Mouse (Mus musculus) Muller cell, postnatal 12 days (primary cell): ENCODE measurements around the gene Tekt3.
A peak's percentile ranks its signal among the peaks of the same experiment; 100 is the strongest.

Experiments
- DNase-seq: peaks from one replicate; pipeline ENCODE4 v3.0.0-alpha.2; 2015; ENCODE audit errors: inconsistent ontology term

Tekt3 gene

DNA sequence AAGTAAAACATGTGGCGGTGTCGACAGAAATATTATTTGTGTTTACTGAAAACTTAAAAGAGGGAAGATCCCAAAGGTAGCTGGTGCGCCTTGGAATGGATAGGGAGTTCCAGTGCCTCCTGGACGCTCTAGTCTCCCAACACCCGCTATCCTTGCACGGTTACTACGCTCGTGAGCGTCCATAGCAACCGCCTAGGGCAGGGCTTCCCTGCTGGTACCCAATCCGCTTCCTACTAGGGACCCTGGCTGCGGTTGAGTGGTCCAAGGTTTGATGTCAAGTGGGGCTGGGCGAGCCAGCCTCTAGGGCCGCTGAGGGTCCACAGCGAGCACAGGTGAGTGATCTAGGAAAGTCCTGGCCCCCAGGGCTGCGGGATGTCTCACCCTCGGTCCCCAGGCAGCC, at the start of gene Tekt3:
Gene Tekt3, plus strand, starts transcription at position 209 of the 400 bp plus-strand sequence.
- no peak for DNase-seq

DNA sequence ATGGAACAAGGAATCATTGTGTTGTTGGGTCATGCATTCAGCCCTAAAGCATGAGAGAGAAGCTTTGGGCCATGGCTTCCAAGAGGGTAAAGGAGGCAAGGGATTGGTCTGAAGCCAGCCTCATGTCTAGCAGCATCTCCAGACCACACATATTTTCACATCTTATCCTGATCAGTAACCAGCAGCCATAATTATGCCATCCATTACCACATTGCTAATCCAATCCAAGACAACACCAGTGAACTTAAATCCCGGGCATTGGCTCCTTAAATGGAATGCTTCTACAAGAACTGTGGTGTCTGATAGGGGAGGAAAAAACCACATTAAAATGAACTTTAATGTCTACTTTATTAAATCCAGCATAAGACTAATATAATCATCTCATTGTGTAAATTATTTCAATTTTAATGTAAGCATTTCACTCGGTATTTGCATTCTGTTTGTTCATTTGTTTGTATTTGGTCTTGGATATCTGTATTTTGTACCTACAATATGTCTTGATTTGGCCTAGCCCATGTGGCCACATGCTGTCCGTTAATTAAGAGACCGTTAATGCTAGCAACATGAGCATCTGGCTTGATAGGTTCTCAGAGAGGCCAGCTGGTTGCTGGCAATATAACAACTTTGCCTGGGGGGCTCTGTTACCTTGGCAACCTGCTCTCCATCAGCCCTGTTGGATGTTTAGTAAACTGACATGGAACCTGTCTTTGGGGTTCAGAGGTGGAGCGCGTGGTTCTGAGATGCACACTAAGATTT, 43.9 kb upstream of the Tekt3 start:
- DNase-seq = no peak

DNA sequence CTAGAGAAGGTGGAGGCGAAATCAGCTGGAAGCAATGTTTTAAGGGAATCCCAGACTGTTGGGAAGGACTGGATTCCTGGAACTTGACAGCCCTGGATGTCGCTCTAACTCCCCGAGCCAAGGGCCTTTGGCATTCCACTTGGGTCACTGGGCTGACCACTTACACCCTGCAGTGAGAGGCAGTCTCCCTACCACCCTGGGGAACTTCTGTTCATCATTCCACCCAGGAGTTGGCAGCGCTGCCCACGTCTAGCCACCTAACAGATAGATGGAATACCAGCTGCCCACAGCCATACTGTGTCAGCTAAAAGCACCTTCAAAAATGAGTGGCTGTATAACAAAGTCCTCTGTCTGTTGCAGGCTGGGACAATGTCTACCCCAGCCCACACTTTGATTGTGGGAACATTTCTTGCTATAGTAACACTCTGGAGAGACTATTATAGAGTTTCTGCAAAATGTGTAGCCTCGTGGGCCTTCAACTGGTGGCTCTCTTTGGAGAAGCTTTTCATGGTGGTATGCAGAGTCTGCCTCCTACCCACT, 43.3 kb upstream of the Tekt3 start:
- DNase-seq = peak; percentile 95

DNA sequence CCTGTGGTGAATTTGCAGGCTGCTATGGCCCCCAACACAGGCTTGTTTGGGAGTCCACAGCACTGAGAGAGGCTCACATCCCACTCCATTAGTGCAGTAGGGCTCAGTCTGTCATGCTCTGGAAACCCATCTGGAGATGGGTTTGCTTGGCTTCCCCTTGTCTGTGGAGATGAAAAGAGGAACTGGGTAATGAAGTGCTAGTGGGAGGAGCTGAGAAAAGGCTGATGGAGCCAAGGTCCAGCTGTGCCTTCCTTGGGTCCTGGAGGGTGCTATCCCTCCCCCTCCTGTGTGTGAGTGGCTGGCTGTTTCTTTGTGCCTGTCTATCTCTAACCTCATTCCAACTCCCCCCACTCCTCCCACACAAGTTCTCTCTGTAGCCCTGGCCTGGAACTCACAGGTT, 40.8 kb upstream of the Tekt3 start:
- no peak for DNase-seq

DNA sequence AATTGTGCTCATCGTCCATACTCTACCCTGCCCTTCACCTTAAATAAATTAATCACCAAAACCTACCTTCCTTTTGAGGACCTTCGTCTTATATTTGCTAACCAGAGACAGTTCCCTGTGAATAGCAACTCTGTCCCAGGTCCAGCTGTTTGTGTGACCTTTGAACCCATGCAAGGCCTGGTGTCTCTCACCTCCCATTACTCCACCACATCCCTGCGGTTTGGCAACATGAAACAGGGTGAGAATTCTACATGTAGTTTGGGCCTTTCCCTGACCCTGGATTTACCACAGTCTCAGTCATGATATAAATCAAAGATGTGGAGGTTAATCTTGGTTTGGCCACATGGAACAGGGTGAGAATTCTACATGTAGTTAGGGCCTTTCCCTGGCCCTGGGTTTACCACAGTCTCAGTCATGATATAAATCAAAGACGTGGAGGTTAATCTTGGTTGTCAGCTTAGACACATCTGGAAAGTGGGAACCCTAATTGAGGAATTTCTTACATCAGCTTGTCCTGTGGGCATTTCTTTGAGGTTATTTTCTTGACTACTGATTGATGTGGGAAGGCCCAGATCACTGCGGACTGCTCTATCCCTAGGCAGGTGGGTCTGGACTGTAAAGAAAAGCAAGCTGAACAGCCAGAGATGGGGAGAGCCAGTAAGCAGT, 40.2 kb upstream of the Tekt3 start:
- no peak for DNase-seq

DNA sequence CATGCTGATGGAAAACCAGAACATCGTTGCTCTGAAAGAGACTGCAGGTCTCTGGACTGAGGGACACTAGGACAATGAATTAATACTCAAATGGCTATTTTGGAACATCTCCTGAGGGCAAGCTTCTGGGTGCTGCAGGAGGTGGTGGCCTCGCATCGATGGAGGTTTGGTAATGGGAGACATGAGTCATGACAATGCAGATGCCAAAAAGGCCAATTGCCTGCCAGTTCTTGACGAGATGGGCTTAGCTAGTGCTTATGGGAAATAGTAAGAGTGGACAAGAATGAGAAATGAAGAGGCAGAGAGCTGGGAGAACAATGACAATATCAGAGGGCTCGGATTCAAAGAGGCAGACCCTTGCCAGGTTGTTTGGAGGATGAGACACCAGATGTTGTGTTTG, 38.0 kb upstream of the Tekt3 start:
- DNase-seq = peak; percentile 77

DNA sequence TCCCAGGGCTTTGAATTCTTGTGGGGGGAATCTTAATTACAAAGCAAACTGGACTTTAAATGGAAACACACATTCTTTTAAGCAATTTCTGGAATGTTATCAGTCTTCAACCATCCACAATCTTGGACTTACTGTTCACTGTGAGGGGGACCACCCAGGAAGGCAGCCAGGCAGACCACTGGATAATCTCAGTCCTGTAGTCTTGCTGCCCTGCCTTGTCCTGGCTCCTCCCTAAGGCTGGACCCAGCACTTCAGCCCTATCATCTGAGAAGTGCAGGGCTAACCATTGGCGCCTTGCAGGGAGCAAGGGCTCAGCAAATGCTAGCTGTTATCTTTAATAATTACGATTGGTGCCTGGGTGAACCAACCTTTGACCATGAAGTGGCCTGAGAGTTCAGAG, 37.3 kb upstream of the Tekt3 start:
- DNase-seq = peak; percentile 46

DNA sequence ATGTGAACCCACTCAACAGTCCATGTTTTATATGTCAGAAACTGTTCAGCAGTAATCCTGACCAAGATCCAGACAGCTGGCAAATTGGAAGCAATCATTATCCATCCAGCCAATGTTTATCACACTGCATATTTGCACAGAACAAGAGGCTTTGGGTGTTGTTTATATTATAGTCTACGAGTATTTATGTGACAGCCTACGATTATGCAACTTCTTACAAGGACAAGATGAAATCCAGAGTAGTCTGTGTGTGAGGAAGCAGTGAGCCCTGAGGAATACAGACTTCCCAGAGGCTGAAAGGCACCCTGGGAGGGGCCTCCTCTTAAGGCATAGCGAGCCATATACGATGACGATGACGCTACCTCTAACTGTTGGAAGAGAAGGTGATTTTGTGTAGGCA, 36.0 kb upstream of the Tekt3 start:
- no peak for DNase-seq

DNA sequence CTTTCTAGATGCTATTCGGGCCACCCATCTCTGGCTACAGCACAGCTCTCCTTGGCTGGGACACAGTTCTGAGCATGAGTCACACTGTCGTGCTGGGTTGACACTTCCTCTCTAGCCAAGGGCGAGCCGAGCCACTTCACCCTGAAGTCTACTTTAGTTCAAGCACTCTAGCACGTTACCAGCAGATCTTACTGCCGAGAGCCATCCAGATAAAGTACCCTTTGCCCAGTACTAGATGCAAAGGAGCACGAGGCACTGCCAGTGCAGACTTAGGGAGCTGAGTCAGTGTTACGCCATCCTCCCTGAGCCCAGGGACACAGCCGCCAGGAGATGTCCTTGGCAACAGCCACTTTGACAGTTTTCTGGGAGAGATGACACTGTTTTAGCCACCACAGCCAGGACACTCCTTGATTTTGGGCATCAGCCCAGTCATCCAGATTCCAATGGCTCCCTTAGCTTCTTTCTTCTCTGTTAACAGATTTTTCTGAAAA, 34.8 kb upstream of the Tekt3 start:
- peak; percentile 86 for DNase-seq

DNA sequence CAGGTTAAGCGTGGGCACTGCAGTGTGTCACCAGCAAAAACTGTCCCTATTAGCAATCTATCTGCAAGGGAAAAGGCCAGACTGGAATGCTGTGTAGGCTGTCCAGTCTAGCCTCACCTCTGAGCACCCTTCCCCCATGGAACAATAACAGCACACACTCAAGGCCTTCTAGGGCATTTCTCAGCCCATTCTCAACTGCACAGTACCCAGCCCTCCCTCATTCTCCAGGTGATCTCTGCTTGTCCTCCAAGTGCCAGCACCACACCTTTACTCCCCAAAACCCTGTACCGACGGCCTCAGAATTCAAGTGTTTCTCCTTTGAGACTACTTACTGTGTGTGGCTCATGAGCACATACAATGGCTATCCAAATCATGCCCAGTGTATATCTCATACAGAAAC, 33.3 kb upstream of the Tekt3 start:
- no peak for DNase-seq

DNA sequence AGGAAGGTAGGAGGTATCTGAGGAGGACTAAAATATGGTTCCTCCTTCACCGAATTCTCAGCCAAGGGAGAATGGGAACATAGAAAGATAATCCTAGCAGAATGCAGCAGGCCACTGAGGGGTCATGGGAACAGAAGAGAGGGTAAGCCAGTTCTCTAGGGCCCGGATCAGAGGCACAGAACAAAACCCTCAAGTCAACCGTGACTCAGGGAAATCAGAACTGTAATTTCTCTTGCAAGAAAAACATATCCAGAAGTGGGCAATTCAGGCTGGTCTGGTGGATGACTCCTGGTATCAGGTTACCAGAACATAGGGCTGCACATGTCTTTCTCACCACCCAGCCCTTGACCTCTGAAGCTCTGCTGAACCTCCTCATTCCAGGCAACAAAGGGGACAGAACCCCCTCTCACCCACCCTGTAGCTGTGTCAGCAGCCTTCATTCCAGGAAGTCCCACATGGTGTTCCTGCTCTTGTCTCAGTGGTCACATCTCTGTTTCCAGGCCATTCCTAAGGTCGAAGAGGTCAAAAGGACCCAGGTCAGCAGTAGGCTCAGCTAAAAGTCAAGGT, 32.2 kb upstream of the Tekt3 start:
- no peak for DNase-seq

DNA sequence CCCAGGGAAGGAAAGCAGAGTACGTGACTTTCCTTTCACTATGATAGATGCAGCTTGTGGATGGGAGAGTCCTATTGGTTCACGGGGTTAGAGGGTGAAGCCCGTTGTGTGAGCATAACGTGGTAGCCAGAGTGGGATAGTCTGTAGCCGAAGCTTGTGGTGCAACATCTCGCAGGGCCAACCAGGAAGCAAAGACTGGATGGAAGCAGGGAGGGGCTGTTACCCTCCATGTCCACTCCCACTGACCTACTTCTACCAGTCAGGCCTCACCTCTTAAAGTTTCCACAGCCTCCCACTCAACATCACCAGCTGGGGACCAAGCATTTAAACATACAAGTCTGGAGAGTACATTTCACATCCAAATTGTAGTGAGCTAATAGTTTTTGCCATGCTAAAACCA, 31.7 kb upstream of the Tekt3 start:
- peak; percentile 36 for DNase-seq

DNA sequence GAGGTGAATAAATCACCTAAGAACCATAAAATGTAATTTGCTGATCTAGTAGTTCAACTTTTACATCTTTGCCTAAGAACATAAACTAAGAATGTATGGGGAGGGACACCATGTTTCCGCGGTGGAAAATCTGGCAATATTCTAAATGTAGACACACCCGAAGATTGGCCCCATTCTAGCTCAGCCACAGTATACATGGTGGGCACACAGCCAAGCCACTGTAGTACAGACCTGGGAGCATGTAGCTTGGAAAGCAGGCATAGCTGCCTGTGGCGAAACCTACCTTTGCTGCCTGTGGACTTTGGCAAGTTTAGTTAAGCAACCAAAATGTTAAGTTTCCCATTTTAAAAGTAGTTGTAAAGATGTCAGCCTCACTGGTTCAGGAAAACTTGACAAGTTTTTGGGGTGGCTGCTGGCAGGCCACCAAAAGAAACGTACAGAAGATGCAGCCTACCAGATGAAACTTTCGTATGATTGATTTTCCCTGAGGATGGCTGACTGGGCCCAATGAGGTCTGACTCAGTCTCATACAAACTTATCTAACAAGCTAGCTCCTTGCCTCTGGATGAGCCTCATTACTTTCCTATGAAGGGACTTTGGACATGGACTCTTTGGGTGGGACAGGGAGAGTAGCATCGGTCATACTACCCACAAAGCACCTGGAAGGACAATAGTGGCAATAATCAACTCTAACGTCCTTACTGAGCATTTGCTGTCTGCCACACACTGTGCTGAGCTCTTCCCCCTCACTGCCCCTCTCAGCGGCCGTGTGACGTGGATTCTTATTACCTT, 25.8 kb upstream of the Tekt3 start:
- no peak for DNase-seq

DNA sequence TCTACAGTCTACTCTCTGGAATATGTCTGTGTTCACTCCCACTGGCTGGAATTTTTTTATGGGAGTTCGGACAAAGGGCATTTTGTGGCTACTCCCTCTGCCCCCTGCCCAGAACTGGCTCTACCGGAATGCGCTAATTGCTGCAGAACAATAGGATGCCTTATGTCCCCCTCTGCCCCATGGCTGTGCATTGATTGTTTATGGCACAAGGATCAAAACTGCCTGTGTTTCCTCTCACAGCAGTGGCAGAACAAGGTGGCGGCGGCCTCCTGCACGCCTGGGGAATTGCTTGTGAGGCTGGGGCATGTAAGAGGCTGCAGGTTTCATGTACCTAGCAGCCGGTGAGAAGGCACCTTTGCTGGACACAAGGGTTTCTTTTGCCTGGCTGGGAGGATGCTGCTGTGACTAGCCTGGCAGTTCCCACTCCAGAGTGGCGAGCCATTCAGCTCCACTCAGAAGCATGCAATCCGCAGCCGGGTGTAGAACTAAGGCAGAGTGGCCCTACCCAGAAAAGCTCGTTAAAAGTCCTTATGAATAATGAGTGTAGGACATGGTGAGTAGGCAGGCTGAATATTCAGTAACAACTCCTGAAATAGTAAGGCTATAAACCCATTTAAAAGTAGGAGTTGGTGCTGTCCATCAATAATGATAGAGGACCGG, 21.3 kb upstream of the Tekt3 start:
- DNase-seq = peak; percentile 96

DNA sequence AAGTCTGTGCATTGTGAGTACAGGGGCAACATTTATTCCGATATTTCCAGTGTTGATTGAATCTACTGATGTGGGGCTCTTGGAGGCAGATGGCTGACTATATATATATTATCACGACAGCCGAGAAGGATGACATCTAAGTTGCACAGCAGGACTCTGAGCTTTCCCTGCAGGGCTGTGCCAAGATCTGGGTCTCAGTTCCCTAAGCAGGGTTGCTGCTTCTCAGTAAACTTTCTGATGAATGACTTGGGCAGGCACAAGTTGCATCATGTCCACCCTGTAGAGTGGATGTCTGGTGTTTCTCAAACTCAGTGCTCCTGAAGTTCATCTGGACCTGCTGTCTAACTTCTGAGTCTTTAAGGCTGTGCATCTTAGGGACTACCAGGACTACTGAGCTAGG, 15.7 kb upstream of the Tekt3 start:
- DNase-seq = no peak

DNA sequence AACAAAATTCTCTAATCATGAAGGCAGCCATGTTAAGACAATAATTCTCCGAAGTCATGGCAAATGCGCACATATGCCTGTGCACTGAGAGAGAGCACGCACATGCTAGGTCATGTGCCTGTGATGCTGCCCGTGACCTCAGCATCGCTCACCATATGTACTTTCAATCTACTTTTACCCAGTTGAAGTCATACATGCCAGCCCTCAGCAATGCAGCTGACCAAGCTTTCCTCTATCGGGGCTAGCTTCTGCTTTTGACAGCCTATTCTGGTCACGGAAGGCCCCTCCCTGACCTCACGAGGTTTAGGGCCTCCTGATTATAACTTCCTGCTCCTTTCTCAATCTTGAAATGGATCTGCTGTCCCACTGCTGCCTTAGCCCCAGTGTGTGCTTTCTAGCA, 15.1 kb upstream of the Tekt3 start:
- no peak for DNase-seq

DNA sequence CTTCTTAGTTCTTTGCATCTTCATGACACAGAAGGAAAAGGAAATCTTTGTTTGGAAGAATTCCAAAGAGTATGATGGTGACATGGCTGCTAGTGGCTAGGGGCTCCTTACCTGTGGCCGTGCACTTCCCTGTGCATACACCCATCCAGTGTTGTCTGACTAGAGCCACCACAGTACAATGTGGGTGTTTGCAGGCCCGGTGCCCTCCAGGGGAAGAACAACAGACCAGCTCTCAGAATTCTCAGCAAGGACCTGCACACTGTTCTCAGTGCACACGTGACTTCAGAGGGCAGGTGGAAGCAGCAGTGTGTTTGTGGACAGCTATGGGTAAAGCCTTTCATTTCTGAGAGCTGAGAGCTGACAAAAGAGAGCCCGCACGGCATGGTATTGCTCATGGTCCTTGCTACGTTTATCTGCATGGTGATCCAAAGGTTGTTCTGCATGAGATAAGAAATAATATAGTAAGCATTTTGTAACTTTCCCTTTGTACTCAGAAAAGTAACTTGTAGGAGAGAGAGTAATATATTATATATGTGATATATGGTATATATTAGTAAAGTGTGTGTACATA, 11.0 kb upstream of the Tekt3 start:
- DNase-seq = no peak

DNA sequence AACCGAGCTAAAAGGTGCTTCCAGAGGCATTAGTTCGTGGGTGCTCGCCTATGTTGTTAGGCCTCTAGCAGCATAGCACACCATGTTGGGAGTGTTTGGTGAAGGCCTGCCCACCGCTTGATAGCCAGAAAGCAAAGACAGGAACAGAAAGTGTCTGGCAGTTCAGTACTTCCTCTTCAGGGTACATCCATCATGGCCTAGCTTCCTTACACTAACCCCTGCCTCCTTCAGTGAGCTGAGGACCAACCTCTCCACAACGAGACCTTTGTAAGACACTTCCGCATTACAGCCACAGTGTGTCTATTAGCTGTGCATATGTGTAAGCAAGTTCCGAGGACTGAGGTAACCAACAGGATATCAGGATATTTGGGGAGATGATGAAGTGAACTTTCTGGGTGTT, 10.4 kb upstream of the Tekt3 start:
- no peak for DNase-seq

DNA sequence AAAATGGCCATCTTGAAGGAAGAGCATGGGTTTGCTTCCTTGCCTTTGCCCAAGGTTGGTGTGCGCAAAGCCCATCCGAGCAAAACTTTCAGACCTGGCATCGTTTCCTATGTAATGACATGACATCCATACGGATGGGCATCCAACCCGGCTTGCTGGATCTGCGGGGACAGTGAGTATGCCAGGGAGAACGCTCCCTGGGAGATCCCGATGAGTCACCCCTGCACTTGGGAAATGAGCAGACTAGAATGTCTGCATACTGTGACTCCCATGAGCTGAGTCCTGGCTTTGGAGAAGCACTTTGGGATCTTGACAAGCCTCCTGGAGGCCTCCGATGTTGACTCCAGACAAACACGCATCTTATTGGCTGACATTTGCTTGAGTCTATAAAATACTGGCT, 9.5 kb upstream of the Tekt3 start:
- DNase-seq = no peak

DNA sequence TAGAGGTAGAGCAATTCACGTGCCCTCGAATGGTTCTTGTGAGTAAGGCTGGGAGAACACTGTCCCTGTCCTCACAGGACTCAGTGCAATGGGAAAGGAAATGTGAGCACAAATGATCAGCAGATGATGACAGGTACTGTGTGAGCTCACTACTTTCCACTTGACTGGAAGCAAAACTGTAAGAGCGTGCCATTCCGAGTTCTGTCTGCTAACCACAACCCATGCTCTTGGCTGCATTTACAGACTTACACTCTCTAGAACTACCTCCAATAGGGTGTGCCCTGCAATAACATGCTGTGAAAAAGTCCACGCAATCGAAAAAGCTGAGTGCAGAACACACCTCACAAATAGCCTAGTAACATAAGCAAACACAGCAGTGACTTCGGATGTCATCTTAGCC, 5.9 kb upstream of the Tekt3 start:
- DNase-seq = peak; percentile 29

DNA sequence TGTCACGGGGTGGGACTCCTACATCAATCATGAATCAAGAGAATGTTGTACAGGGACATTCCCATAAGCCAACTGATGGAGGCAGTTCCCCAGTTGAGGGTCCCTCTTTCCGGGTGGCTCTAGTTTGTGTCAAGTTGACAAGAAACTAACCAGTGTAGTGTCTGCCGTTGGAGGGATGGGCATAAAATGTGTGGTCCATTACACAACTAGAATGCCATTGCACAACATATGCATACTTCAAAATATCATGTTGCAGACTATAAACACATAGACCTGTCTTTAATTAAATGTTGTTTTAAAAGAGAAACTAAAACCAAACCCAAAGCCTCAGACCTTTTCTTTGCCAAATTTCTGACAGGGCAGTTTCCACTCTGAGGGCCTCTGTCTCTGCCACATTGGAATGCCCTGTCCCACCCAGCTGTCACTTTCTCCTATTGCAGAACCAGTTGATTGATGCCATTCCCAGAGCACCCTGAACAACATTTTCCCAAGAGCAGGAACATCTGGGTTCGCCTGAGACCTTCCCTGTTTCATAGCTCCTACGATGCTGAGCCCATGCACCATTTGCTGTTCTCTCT, 3.0 kb upstream of the Tekt3 start:
- DNase-seq = peak; percentile 17
